Mouse (Mus musculus) hindbrain, embryonic 13.5 days (tissue): ENCODE measurements around the gene Tmem50a. TPM values are rescaled to one million over a fixed set of nuclear protein-coding genes. Genes with fewer than 3 reads are reported as not detected.

Experiments used
- ATAC-seq: fragments of 200-750 bp; cut with Nextera tagmentation; 2 replicates; pipeline ENCODE4 v1.8.0; 2017; ENCODE audit warnings: moderate TSS enrichment; ENCODE audit not compliant: low FRiP score
- H3K27ac ChIP-seq: fragments of 300-500 bp; sonication (generic); 2 replicates; pipeline ENCODE4 v1.5.1; 2015; ENCODE audit warnings: inconsistent platforms, mild to moderate bottlenecking, moderate library complexity
- H3K27me3 ChIP-seq: fragments of 300-500 bp; sonication (generic); 2 replicates; pipeline ENCODE4 v1.6.1; 2015; ENCODE audit warnings: mild to moderate bottlenecking, inconsistent platforms
- H3K36me3 ChIP-seq: fragments of 300-500 bp; sonication (generic); 2 replicates; pipeline ENCODE4 v1.6.1; 2015; ENCODE audit warnings: mild to moderate bottlenecking, inconsistent platforms
- H3K4me1 ChIP-seq: fragments of 300-500 bp; sonication (generic); replicated peaks from 2 replicates; pipeline ENCODE4 v1.6.1; 2015; ENCODE audit warnings: inconsistent platforms
- H3K4me2 ChIP-seq: fragments of 300-500 bp; sonication (generic); 2 replicates; pipeline ENCODE4 v1.6.1; 2015; ENCODE audit warnings: inconsistent platforms, mild to moderate bottlenecking, moderate library complexity
- H3K4me3 ChIP-seq: fragments of 300-500 bp; sonication (generic); 2 replicates; pipeline ENCODE4 v1.5.1; 2015; ENCODE audit warnings: mild to moderate bottlenecking, inconsistent platforms
- H3K9ac ChIP-seq: fragments of 300-500 bp; sonication (generic); 2 replicates; pipeline ENCODE4 v1.6.1; 2015; ENCODE audit warnings: mild to moderate bottlenecking, inconsistent platforms
- H3K9me3 ChIP-seq: fragments of 300-500 bp; sonication (generic); 2 replicates; pipeline ENCODE4 v1.6.1; 2016; ENCODE audit warnings: inconsistent platforms
- WGBS: fragments of 180-500 bp; shearing (Covaris S2); methylation state at CpG from one replicate; pipeline ENCODE4 v1.1.7; 2015; 5-methylcytosine and 5-hydroxymethylcytosine counted together
- polyA plus RNA-seq: library from polyadenylated mRNA; unstranded; fragments of >200 nt; fragmentation: Nextera tagmentation; extraction: Ambion mirVana; gene quantifications from 2 replicates; pipeline ENCODE4 v1.2.1, GENCODE M21; 2015

The Tmem50a gene
- polyA plus RNA-seq, 1 experiment from 2014 or later = 211 TPM

DNA sequence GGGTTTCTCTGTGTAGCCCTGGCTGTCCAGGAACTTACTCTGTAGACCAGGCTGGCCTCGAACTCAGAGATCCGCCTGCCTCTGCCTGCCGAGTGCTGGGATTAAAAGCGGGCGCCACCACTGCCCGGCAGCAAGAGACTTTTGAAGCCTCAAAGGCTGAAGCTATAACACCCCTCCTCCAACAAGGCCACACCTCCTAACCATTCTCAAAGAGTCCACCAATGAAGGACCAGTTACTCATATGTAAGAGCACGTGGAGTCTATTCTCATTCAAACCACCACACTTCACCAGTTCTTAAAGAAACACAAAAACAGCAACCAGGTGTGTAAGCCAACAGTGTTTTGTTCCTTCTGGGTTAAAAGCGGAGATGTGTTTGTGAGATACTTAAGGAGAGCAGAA is 47.2 kb downstream of the Tmem50a start:
- Histone ChIP-seq H3K9me3 (no peaks in the 10 kb centered on the region), H3K9ac (no peak overlapping the region), H3K36me3 (no peaks in the 10 kb centered on the region), H3K4me1 (peaks cover 14% of the 10 kb centered on the region; the same call in 1 of the 2 replicates), H3K4me3 (no peak overlapping the region), H3K27ac (no peak overlapping the region), H3K4me2 (no peak overlapping the region), H3K27me3 (peaks cover 39% of the 10 kb centered on the region)
- 93% methylated on average over 8 of the region's 8 CpGs for WGBS
- no peak for ATAC-seq

DNA sequence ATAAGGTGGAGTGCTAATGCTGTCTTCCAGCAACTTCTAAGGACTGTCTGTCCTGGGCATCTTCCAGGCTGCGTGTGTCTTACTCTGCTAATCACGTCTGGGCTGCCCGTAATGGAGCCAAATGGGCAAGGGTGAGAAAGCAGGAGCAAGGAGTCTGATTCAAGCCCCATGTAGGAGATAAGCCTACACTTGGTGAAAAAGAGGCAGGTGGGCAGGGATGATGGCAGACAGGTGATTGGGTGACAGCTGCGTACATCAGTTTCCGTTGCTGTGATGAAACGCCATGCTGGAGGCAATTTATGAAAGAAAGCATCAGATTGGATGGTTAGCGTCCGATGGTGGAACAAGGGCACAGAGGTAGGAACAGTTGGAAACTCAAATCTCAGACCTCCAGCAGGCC is 47.6 kb downstream of the Tmem50a start:
- no peak overlapping the region for H3K4me2 ChIP-seq
- no peaks in the 10 kb centered on the region for H3K36me3 ChIP-seq
- no peak overlapping the region for H3K4me3 ChIP-seq
- no peak overlapping the region for H3K9ac ChIP-seq
- H3K27me3 ChIP-seq = peaks cover 37% of the 10 kb centered on the region
- H3K4me1 ChIP-seq = peaks cover 14% of the 10 kb centered on the region; the same call in 1 of the 2 replicates
- 94% methylated on average over 8 of the region's 8 CpGs for WGBS
- no peak for ATAC-seq
- no peak overlapping the region for H3K27ac ChIP-seq
- no peaks in the 10 kb centered on the region for H3K9me3 ChIP-seq

DNA sequence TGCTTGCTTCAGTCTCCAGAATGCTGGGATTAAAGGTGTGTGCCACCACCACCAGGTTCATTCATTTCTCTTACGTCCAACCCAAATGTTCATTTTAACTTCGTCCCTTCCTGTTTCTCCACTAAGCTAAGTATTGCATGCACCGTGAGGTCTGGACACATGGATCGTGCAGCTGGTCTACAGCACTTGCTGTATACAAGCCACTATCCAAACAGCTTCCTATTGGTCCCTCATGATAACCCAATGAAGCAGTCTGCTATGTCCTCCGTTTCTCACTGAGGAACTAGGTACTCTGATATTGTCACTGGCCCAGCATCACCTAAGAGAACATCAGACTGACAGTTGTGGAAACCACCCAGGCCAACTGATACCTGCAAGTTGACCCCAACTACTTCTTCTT is 49.0 kb downstream of the Tmem50a start:
- H3K4me2 ChIP-seq = no peak overlapping the region
- no peak overlapping the region for H3K9ac ChIP-seq
- no peak overlapping the region for H3K27ac ChIP-seq
- ATAC-seq = no peak
- WGBS = 95% methylated on average over 5 of the region's 5 CpGs
- no peaks in the 10 kb centered on the region for H3K36me3 ChIP-seq
- H3K9me3 ChIP-seq = no peaks in the 10 kb centered on the region
- peaks cover 14% of the 10 kb centered on the region; the same call in 1 of the 2 replicates for H3K4me1 ChIP-seq
- no peak overlapping the region for H3K4me3 ChIP-seq
- peaks cover 32% of the 10 kb centered on the region for H3K27me3 ChIP-seq

DNA sequence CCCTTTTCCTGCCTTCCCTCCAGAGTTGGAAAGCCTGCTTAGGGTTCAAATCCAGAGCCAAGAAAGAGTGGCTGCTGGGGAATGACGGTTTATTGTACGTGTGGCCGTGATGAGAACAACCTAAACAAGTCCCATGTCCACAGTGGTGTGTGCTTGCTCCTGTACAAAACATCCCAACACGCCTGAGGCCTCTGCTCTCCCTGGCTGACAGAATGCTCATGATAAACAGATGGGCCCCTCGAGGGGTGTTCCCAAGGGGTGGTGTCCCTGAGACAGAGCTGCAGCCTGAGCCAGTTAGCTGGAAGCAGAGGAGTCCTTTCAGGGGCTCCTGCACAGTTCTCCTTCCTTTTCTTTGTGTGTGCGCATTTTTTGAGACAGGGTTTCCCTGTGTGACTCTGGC is 49.5 kb downstream of the Tmem50a start:
- peaks cover 27% of the 10 kb centered on the region for H3K27me3 ChIP-seq
- H3K4me2 ChIP-seq = no peak overlapping the region
- no peak overlapping the region for H3K9ac ChIP-seq
- H3K9me3 ChIP-seq = no peaks in the 10 kb centered on the region
- H3K4me1 ChIP-seq = peaks cover 14% of the 10 kb centered on the region; the same call in 1 of the 2 replicates
- H3K4me3 ChIP-seq = no peak overlapping the region
- no peak overlapping the region for H3K27ac ChIP-seq
- 82% methylated on average over 6 of the region's 6 CpGs for WGBS
- ATAC-seq = no peak
- no peaks in the 10 kb centered on the region for H3K36me3 ChIP-seq

DNA sequence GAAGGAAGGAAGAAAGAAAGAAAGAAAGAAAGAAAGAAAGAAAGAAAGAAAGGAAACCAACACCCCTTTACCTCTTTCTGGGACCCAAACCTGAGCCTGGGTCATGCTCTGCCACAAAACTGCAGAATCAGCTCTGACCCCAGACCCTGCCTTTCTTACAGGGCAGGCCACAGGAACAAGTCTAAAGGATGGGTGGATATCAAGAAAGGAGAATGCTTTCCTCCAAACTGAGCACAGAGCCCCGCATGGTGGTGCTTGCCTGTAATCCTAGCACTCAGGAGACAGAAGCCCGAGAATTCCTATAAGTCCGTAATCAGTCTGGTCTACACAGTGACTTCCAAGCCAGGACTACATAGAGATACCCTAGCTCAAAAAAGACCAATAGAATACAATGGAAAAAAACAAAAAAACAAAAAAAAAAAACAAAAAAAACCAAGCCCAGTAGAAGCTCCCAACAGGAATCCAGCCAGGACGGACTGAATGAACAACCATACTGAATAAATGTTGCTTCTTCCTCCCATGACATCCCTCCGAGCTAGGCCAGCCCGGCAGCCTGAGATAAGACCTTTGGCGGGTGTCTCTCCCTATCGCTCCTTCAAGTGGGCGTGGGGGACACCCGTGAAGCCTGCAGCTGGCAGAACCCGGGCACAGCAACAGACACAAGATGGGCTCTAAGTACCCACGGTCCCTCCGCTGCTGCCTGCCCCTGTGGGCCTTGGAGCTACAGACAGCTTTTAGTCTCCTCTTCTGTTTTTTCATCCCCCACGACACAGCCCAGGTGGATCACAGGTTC is 50.7 kb downstream of the Tmem50a start, which contains the start of gene Rhd:
Gene Rhd (plus strand): TSS at position 600 of the 793 bp plus-strand sequence.
- 74% methylated on average over 14 of the region's 14 CpGs for WGBS

DNA sequence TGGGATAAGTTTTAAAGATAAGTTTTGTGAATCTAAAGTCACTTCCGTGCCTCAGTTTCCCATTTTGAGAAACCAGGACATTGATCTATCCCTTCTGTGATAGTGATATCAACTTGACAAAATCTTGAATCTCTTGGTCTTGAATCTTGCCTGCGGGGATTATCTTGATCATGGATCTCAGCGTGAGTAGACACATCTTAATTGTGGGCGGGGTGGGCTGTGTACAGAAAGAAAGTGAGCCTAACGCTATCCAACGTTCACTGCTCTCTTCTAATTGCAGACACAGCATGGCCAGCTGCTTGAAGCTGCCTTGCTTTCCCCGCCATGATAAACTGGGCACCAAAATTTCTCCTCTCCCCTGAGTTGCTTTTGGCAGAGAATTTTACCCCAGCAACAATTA is 51.8 kb downstream of the Tmem50a start:
- H3K9ac ChIP-seq = no peak overlapping the region
- H3K4me2 ChIP-seq = no peak overlapping the region
- no peak overlapping the region for H3K4me3 ChIP-seq
- no peak for ATAC-seq
- no peaks in the 10 kb centered on the region for H3K36me3 ChIP-seq
- no peak overlapping the region for H3K27ac ChIP-seq
- no peaks in the 10 kb centered on the region for H3K4me1 ChIP-seq
- H3K9me3 ChIP-seq = no peaks in the 10 kb centered on the region
- WGBS = 90% methylated on average over 7 of the region's 7 CpGs
- H3K27me3 ChIP-seq = peaks cover 4% of the 10 kb centered on the region

More for the DNA sequence above, 50.7 kb downstream of the Tmem50a start, which contains the start of gene Rhd:
- ATAC-seq = no peak
- H3K27me3 ChIP-seq = peaks cover 15% of the 10 kb centered on the region
- no peak within 1 kb of the TSS for H3K9ac ChIP-seq
- H3K9me3 ChIP-seq = no peaks in the 10 kb centered on the region
- no peak within 1 kb of the TSS for H3K4me2 ChIP-seq
- H3K4me1 ChIP-seq = peaks cover 7% of the 10 kb centered on the region; the same call in 1 of the 2 replicates
- H3K36me3 ChIP-seq = no peaks in the 10 kb centered on the region
- H3K4me3 ChIP-seq = no peak within 1 kb of the TSS
- H3K27ac ChIP-seq = no peak within 1 kb of the TSS

DNA sequence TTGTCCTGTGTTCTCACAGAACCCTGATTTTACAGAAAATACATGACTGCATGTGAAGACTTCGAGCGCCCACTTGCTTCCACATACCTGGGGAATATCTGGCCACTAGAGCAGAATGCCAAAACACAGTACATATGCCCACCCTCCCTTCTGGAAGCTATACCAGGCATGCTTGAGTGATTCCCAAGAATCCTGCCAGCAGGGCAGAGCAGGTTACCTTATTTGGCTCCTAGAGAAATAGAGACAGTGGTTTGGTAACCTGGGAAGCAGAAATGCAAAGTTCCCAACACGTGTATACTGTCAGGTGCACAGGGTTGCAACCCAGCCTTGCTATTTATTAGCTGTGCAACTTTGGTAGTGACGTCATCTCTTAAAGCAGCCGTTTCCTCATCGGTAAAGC is 52.9 kb downstream of the Tmem50a start:
- Histone ChIP-seq H3K4me2 (no peak overlapping the region), H3K27ac (no peak overlapping the region), H3K27me3 (no peaks in the 10 kb centered on the region), H3K4me1 (no peaks in the 10 kb centered on the region), H3K4me3 (no peak overlapping the region), H3K36me3 (no peaks in the 10 kb centered on the region), H3K9ac (no peak overlapping the region), H3K9me3 (no peaks in the 10 kb centered on the region)
- 86% methylated on average over 6 of the region's 6 CpGs for WGBS
- no peak for ATAC-seq

DNA sequence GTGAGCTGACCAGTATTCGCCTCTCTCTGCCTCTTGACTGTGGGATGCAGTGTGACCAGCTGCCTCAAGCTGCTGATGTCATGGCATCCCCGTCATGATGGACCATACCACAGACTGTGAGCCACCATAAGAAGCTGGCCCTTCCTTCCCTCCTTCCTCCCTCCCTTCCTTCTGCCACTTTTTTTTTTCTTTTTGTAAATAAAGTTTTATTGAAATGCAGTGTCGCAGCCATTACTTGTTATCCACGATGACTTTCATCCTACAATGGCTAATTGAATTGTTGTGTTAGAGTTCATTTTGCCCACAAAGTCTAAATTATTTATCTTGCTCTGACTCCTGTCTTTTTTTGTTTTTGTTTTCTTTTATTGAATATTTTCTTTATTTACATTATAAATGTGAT is 56.3 kb downstream of the Tmem50a start:
- no peak overlapping the region for H3K27ac ChIP-seq
- H3K27me3 ChIP-seq = peaks cover 22% of the 10 kb centered on the region
- no peak overlapping the region for H3K4me3 ChIP-seq
- H3K36me3 ChIP-seq = no peaks in the 10 kb centered on the region
- no peak overlapping the region for H3K4me2 ChIP-seq
- H3K4me1 ChIP-seq = peaks cover 3% of the 10 kb centered on the region; the same call in 1 of the 2 replicates
- H3K9me3 ChIP-seq = no peaks in the 10 kb centered on the region
- no peak for ATAC-seq
- no peak overlapping the region for H3K9ac ChIP-seq
- WGBS = 89% methylated on average over 4 of the region's 4 CpGs

DNA sequence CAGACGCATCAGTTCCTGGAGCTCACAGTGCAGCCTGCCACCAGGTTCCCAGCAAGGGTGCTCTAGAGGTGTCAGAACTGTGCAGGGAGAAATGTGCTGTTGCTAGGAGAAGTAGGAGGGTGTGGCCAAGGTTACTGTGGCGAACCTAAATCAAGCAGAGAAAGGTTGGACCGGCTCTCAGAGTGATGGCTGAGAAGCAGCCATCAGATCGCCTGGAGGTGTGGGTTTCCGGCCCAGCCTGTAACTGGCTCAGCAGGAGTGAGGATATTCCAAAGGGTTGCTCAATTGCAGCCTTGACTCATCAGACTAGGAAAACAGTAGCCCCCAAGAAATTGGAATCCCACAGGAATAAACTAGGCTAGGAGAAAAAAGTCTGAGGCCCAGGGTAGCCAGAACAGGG is 58.3 kb downstream of the Tmem50a start:
- no peak for ATAC-seq
- no peak overlapping the region for H3K9ac ChIP-seq
- WGBS = 35% methylated on average over 5 of the region's 5 CpGs

DNA sequence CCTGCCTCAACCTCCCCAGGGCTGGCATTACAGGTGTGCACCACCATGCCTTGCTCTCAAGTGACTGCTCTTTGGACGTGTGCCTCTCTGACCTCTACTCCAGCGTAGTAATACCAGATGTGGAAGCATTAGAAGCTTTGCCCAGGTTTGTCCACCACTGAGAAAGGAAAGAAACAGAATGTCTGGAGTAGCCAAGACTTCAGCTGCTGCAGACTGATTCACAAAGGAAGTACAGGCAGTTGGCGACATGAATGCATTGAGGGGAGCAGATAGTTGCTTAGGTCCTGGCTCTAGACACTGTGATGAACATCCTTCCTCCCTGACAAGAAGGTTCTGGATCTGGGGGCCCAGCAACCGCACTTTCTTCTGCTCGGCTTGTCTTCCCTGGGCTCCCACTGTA is 58.8 kb downstream of the Tmem50a start:
- H3K4me1 ChIP-seq = peaks cover 12% of the 10 kb centered on the region
- H3K4me2 ChIP-seq = no peak overlapping the region
- H3K9me3 ChIP-seq = no peaks in the 10 kb centered on the region
- H3K27ac ChIP-seq = no peak overlapping the region
- H3K9ac ChIP-seq = no peak overlapping the region
- peaks cover 22% of the 10 kb centered on the region for H3K27me3 ChIP-seq
- WGBS = 56% methylated on average over 5 of the region's 5 CpGs
- no peak for ATAC-seq
- no peaks in the 10 kb centered on the region for H3K36me3 ChIP-seq
- H3K4me3 ChIP-seq = no peak overlapping the region

More for the DNA sequence above, 58.3 kb downstream of the Tmem50a start:
- H3K4me2 ChIP-seq = no peak overlapping the region
- no peaks in the 10 kb centered on the region for H3K36me3 ChIP-seq
- peaks cover 22% of the 10 kb centered on the region for H3K27me3 ChIP-seq
- no peak overlapping the region for H3K27ac ChIP-seq
- H3K4me1 ChIP-seq = peaks cover 7% of the 10 kb centered on the region
- no peaks in the 10 kb centered on the region for H3K9me3 ChIP-seq
- no peak overlapping the region for H3K4me3 ChIP-seq

DNA sequence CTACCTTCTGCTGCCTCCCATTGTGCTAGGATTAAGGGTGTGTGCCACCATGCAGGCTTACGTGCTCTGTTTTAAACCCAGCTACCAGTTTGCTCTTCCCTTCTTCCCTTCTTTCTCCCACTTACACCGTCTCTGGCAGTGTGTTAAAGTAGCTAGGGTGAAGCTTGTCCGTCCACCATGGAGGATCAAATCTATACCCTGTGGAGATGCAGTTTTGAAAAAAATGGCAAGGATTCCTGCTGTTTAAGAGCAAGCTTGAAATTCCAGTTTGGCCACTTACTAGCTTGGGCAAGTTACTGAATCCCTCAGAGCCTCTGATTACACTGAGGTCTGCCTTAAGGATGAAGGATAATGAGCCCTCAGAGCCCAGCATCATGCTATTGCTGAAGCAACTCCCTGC is 59.5 kb downstream of the Tmem50a start:
- H3K27ac ChIP-seq = no peak overlapping the region
- H3K9ac ChIP-seq = no peak overlapping the region
- no peak overlapping the region for H3K4me2 ChIP-seq
- no peaks in the 10 kb centered on the region for H3K9me3 ChIP-seq
- 60% methylated on average over 3 of the region's 3 CpGs for WGBS
- peaks cover 22% of the 10 kb centered on the region for H3K27me3 ChIP-seq
- H3K4me3 ChIP-seq = no peak overlapping the region
- no peak for ATAC-seq
- H3K36me3 ChIP-seq = no peaks in the 10 kb centered on the region
- H3K4me1 ChIP-seq = peaks cover 19% of the 10 kb centered on the region

DNA sequence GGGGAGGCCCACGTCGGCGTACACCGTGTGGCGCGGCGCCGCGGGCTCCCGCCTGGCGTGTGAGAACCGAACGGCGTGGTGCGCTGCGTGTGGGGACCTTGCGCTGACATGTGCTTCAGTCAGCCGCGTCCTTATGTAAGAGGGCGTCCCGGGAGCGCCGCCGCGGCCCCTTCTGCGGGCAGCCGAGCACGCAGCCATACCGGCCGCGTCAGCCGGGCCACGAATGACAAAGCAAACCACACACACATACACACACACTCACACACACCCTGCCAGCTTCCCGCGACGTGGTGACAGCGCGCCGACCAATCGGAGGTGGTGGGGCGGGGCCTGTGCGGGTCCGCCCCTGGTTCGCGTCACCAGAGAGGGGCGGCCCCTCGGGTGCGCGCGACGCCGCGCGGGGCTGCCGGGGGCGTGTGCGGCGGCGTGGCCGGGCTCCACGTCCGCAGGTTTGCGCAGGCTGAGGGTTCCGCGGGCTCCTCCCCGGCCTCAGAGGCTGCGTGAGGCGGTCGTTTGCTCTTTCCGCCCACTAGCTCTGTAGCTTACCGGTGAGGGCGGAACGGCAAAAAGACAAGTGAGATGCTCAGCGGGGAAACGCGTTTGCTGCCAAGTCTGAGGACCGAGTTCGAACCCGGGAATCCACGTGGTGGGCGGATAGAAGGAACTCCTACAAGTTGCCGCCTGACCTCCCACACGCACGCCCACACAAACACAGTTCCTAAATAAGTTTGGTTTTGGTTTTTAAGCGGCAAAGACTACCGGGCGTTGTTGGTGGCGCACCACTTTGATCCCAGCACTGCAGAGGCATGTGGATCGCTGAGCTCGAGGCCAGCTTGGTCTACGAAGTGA is 61.0 kb downstream of the Tmem50a start:
- H3K27ac ChIP-seq = peak overlapping the region; percentile 100
- H3K9ac ChIP-seq = peak overlapping the region; percentile 93
- H3K27me3 ChIP-seq = peaks cover 22% of the 10 kb centered on the region
- 2% methylated on average over 90 of the region's 91 CpGs for WGBS
- H3K4me1 ChIP-seq = peaks cover 30% of the 10 kb centered on the region
- peak; percentile 97 for ATAC-seq
- peak overlapping the region; percentile 62 for H3K4me2 ChIP-seq
- H3K4me3 ChIP-seq = peak overlapping the region; percentile 99
- no peaks in the 10 kb centered on the region for H3K9me3 ChIP-seq
- no peaks in the 10 kb centered on the region for H3K36me3 ChIP-seq
